Mouse (Mus musculus): ENCODE results near the gene Ccdc124.
A peak's percentile ranks its signal among the peaks of the same experiment; 100 is the strongest.
"Not testable (repeated sequence)": the region's sequence is repeated elsewhere in the genome, so short reads cannot be mapped to it uniquely, and the experiment has no call there.

The Ccdc124 gene

DNA sequence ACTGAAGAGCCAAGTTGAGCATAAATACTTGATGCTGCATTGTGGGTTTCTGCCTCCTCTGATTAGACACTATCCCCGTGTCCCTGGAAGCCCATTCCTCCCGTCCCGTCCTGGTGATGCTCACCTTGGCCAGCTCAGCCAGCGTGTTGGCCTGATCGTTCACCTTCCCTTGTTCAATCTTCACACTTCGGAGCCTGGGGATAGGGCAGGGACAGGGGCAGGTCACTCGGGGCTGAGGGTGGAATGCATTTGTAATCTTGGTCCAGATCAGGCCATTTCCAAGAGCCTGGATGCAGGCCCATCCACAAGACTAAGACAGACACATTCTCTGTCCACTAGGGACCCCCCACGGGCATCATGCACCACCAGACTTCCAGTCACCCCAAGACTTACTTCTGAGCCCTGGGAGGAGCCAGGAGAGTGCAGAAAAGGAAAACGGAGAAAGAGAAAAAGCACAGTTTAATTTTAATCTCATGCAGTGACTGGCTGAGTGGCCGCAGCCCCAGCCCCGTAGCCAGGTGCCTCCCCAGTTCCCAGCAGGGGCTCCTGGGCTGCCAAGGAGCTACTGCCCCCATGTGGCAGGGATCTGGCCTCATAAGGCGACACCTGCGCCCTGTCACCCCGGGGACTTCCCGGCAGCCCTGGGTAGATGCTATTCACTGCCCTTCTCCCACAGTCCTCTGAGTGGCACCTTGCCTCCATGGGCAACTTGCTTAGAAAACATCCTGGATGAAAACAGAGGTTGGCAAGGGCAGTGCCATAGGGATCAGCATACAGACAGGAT, 27.2 kb downstream of the Ccdc124 start:
- no peak for DNase-seq (ENCODE audit: low spot score in 2 of 2)

DNA sequence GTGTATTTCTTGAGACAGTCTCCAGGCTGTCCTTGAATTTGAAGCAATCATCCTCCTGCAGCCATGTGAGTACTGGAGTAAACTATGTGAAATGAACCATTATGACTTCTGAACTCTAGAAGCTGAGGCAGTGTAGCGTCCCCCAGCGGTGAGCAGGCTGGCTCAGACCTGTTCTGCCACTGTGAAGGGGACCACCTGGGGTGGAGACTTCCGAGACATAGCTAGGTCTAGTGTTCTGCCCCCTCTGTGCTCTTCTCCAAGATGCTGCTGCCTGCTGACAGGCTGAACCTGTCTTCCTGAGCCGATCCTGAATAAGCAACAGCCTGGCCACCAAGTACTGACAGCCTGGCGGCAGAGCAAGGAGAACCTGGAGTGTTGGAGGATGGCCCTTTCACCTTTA, 28.6 kb downstream of the Ccdc124 start:
- DNase-seq (ENCODE audit: low spot score in 2 of 2) = no peak

DNA sequence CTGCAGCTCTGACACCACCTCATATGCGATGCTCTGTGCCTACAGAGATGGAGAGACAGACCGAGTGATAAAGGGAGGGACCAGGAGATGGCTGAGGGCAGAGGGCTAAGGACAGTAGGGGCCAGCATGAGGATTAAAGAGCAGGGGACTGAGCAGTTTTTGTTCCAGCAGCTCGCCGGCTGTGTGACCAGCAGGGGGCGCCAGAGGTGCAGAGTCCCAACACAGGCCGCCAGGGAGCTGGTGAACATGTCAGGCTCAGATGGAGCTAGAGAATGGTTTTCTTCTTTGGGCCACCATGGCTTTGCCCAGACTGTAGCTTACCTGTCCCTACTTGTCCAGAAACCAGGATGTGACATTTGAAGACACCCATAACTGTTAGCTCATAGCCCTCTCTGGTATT, 29.2 kb downstream of the Ccdc124 start:
- peak; percentile 67 to 84 for DNase-seq (ENCODE audit: low spot score in 2 of 2)

DNA sequence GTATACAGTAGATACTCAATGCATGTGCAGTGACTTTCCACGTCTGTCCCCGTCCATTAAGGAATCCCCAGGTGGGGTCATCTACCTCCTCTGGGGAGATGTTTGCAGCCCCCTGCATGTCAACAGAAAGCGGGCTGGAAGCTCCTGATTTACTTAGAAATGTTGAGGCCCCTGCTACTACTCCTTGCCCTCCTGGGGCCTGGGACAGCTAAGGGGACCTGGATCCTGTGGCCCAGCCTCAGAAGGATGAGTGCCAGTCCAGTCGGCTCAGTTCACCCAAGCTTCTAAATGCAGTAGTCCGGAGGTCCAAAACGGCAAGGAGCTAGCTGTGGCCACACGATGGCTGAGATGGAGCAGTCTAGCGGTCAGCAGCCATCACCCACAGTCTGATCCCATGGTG, 29.8 kb downstream of the Ccdc124 start:
- DNase-seq (ENCODE audit: low spot score in 2 of 2) = no peak

DNA sequence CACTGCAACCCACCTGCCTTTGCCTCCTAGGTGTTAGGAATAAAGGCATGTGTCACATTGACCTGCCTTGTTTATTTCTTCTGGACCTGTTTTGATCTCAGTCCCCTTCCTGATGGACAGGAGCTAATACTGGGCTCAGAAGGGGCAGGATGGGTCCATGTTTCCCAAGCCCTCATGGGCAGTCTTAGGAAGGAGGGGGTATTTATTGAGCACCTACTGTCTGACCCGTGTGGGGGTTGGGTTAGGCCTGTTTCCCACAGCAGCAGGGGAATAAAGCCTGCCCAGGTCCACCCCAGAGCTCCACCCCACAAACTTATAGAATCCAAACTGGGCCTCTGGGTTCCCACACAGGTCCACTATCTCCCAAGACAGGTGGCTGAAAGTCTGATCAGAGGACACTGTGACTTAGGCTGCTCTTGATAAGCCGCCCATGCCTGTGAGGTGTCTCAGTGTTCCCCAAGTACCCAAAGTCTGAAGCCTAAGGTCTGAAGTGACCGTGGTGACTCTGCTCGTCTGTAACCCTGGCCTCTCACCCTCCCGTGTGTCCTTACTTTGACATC, 30.4 kb downstream of the Ccdc124 start:
- DNase-seq (ENCODE audit: low spot score in 2 of 2) = no peak

DNA sequence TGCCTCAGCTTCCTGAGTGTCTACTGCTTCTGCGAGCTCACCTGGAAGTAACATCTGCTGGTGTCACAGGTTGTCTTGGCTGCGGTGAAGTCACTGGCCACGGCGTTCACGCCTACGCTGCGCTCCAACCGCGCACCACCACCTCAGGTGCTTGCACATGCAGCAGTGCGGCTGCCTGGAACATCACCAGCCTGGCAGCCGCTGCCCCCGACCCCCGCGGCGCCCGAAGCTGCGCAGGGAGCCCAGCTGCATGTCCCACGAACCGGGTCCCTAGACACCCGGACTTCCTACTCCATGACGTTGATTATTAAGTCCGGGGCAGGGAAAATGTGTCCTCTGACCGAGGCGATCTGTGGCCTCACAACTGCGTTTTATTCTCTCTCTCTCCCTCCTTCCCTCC, 31.3 kb downstream of the Ccdc124 start:
- no peak for DNase-seq (ENCODE audit: low spot score in 2 of 2)

DNA sequence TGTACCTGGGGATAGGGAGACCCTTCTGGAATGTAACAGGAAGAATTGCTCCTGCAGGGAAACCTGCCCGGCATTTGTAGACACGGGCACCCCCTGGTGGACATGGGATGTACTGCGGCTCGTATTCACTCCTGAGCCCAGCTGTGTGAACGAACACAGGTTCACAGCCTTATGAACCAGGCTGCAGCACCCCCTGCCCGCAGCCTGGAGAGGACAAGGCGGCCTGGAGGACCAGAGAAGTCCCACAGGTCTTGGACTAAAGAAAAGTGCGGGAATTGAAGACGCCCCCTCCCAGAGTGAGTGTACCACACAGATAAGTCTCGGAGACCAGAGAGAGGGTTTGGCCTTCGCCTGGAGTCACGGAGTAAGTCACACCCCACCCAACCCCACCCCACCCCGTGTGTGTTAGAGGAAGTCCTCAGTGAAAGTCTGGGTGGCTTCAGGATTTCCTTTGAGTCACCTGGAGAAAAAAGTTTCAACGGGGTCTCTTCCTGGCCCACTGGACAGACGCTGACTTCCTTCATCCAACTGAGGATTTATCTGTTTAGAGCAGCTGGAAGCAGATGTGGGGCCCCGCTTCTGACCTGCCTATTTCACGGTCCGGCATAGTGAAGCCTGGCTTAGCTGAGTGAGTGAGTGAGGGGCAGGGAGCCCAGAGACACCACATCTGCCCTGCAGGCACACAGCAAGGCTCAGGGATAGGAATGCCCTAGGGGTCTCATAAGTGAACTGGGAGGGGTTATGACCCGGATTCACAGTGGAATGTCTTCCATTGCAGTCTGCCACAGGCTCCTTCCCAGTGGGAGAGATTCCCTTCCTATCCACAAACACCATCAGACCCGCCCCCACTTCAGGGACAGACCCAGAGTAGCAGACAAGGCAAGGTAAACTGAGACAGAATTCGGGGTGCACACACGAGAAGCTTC, 32.3 kb downstream of the Ccdc124 start:
- DNase-seq (ENCODE audit: low spot score in 2 of 2) = peak; percentile 73 to 89

DNA sequence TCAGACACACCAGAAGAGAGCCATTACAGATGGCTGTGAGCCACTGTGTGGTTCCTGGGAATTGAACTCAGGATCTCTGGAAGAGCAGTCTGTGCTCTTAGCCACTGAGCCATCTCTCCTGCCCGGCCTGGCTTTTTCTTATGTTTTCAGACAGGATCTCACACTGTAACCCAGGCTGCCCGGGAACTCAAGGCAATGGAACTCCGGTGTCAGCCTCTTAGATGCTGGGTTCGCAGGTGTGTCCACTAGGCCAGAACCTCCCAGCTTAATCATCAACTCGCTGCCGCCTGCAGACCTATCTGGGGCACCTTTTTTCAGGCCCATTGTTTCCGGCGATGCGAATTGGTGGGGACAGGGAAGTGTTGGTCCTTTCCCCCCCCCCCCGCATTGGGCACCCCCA, 33.1 kb downstream of the Ccdc124 start:
- no peak for DNase-seq (ENCODE audit: low spot score in 2 of 2)

DNA sequence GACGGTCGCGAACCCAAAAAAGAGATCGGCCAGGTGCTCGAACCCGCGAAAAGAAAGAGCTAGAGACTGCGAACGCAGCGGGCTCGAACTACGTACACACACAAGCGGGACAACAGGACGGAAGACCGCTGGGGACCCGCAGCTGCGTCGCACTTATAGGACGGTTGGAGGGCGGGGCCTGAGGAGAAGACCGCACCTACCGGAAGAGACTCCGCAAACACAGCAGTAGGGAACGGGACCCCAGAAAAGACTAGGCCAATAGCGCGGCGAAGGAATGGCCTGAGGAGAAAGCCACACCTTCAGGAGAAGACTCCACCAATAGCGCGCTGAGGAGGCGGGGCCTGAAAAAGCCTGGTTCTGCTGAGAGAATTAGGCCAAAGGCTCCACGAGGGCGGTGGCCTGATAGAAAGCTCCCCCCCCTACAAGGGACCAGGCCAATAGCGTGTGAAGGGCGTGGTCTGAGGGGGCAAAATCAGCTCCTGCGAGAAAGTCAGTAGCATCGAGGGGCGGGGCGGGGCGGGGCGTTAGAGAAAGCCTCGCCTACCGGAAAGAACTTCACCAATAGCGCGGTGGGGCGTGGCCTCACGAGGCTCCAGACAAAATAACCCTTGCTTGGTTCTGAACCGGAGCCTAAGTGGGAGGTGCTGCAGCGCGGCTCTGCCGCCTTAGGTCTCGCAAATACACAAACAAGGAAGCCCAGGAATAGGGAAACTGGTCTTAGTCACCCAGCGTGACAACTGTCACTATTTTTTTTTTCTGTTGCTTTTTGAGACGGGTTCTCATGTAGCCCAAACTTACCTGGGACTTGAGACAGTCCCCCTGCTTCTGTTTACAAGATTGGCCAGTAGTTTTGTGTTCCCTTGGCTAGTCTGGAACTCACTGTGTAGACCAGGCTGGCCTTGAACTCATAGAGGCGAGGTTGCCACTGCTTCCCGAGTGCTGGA, 34.1 kb downstream of the Ccdc124 start, which contains the start of gene Arrdc2:
TSS of gene Arrdc2 (minus strand) at position 313 of the 944 bp plus-strand sequence.
- DNase-seq (ENCODE audit: low spot score in 2 of 2) = peak; percentile 100

DNA sequence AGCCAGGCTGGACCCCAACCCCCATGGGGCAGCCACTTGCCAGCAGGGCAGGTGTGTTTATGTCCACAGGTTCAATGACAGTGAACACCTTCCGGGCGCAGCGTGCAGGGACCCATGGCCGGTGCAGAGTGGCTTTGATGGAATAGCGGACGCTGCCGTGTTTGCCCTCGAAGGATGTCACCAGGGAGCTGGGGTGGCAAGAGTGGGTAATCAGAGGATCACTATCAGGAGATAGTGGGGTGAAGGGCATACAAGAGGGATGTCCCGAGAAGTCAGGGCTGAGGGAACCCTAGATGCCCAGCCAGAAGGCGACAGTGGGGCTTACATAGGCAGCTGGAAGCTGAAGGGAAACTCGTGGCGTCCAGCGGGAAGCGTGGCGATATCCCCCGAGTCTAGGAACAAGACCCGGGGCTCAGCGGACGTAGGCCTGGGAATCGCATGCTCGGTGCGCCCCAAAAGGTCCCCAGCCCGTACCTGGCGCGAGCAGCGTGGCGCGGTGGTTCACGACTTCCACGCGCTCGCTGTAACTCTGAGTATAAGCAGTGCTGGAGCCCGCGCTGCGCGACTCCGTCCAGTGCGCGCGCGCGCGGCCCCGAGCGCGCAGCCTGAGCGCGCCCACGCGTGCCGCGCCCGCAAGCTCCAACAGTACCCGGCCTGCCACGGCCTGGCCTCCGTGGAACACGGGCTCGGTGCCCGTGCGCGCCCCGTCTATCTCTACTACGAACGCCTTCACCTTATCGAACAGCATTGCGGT, 34.9 kb downstream of the Ccdc124 start:
- DNase-seq (ENCODE audit: low spot score in 2 of 2) = peak in 1 of 2 experiments; percentile 44

DNA sequence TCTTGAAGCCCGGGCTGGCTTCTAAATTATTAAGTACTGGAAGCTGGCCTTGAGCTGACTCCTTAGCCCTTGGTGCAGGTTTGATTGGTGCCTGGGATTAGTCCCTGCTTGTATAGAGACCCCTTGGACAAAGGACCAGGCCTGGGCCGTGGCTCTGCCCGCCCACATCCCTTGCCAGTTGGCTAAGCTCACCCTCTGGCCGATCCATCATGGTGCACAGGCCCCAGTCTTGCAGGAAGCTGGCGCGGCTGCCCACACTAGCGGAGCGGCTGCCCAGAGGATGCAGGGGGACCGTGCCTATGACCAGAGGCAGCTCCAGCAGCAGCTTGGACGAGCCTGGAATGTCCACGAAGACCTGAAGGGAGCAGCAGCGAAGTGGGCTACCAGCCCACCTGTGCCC, 37.1 kb downstream of the Ccdc124 start:
- no peak for DNase-seq (ENCODE audit: low spot score in 2 of 2)

DNA sequence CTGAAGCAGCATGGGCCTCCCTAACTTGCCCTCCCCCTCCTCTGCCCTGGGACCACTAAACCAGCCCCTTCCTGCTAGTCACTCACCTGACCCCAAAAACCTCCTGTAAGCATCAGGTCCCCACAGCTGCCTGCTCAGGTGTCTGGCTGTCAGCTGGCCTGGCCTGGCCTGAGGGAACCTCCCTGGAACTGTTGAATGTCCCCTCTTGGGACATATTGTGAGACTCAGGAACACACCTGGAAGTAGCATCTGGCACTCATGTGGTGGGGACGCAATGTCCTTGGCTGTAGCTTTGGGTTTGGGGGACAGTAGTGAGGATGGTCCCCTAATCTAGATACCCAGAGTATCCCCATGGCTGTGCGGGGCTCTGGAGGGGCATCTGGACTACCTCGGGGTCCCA, 39.7 kb downstream of the Ccdc124 start:
- DNase-seq (ENCODE audit: low spot score in 2 of 2) = no peak

DNA sequence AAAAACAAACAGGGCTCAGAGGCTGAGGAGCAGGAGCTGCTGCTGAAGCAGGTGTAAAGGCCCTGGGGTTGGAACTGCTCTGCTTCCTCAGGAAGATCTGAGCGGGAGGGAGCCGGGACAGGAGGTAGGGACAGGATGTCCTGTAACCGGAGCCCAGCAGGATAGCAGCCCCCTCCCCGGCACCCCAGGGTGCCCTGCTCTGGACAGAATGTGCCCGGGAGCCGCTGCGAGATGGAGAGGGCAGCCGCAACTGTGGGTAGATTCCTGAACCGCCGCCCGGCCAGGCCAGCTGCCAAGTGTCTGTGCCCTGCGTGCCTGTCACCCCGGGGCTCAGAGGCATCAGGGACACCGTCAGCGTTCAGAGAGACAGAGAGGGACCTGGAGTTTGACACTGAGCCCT, 40.2 kb downstream of the Ccdc124 start:
- DNase-seq (ENCODE audit: low spot score in 2 of 2) = peak; percentile 76 to 84

DNA sequence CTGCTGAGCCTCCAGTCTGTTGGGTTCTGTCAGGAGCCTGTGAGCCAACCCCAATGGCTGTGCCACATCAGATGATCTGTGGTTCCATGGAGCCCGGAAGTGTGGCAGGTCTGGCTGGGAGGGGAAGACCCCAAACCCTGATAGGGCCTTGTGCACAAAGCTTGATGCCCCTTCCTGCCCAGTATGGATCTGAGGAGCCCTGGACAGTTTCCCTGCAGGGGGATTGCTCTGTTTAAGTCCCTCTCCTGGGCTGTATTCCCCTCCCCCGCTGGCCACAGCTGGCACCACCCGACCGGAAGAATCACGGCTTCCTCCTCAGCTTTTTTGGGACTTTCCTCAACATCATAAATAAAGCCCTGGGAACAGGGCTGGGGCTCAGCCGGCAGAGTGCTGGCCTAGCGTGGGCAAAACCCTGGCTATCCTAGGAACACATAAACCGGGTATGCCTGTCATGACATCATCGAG, 40.7 kb downstream of the Ccdc124 start:
- peak; percentile 48 to 59 for DNase-seq (ENCODE audit: low spot score in 2 of 2)

DNA sequence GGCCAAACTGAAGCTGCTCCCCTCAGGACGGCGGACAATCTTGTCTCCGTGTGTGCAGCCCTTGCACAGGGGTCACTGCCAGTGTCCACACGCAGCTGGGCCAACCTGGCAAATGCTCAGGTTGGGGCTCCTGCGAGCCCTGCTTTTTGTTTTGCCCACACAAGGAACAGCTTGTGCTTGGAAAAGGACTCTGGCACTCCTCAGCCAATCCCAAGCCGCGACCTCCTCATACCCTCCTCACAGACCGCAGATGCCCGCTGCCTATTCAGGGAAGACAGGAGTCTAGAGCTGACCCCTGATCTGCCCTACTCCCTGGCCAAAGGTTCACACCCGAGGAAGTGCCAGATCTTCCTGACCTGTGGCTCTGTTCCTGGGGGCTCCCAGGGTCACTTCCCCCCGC, 41.4 kb downstream of the Ccdc124 start:
- no peak for DNase-seq (ENCODE audit: low spot score in 2 of 2)

DNA sequence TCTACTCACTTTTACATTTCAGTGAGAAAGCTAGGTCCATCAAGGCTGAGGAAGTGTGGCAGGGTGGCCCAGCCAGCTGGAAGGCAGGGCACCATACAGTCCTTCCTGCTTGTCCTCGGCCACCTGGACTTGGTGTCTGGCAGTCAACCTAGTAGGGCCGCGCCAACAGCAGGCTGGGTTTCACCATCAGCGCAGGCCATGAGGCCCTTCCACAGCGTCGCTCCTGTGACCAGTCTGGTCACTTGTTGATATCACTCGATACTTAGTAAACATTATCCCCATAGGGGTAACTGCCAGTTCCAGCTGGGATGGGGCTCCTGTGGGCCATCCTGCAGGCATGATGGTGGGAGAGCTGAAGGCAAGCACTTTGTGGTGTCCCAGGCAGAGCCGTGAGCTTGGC, 42.2 kb downstream of the Ccdc124 start:
- no peak for DNase-seq (ENCODE audit: low spot score in 2 of 2)

DNA sequence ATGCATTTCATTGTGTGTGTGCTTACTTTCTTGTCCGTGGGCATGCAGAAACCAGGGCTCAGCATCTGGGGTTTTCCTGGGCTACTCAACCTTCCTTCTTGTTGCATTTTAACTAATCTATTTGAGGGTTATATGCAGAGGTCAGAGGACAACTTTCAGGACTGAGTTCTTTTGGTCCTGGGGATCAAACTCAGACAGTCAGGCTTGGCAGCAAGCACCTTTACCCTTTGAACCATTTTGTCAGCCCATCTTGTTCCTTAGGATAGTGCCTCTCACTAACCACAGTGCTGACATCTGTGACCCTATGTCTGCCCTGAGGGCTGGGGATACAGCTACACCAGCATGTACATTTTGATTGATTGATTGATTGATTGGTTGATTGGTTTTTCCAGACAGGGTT, 45.9 kb downstream of the Ccdc124 start:
- DNase-seq (ENCODE audit: low spot score in 2 of 2) = no peak

DNA sequence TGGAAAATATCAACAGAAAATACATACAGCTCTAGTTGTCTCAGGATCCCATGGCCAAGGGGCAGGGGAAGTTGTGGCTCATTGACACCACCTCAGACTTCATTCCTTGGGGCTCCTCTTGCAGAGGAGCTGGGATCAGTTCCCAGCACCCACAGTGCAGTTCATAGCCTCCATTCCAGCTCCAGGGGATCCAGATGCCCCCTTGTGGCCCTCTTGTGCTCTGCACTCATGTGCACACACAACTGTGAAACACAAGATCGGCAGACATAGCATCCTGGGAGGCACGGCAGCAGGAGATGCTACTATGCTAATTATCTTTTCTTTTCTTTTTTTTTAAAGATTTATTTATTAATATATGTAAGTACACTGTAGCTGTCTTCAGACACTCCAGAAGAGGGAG, 46.7 kb downstream of the Ccdc124 start:
- DNase-seq (ENCODE audit: low spot score in 2 of 2) = no peak

DNA sequence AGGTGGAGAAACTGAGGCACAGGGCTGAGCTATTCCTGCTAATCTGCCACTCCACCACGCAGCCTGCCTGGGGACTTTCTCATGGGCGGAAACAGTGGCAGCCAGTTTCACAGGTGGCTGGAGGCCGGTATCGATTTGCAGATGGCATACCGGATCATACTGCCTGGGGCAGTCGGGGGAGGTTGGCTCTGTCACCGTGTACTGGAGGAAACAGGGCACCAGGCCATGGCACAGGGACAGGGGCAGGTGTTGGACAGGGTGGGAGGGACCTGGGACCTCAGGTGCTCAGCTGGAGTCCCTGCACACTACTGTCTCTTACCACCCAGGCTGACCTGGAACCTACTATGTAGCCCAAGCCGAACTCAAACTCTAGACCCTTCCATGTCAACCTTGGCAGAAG, 47.9 kb downstream of the Ccdc124 start:
- no peak for DNase-seq (ENCODE audit: low spot score in 2 of 2)

DNA sequence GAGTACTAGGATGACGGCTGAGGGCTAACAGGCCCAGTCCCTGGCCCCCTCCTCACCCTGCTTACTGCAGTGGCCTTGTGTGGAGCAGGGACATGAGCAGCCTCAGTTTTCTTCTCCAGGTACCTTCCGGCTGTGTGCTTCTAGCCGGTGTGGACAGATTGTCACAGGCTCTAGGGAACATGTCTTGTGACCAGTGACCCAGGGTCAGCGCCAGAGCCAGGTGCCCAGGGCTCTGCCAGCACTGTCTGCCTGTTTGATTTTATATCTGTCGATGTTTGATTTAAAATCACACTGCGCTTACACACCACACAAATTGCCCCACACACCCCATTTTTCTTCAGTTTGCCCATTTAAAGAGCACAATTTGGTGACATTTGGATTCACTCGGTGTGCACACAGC, 49.9 kb downstream of the Ccdc124 start:
- no peak for DNase-seq (ENCODE audit: low spot score in 2 of 2)

DNA sequence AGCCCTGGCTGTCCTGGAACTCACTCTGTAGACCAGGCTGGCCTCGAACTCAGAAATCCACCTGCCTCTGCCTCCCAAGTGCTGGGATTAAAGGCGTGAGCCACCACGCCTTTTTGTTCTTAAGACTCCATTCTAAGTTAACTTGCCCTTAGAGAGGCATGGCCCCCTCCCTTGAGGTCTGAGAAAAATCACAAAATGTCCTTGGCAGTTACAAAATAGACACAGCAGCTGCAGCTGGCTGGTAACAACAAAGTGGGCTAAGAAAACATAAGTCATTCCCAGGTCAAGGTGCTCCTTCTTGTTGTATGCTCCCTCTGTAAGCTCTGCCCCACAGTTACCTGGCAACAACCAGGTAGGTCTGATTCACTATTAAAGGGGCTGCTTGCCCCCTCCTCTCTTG, 51.1 kb downstream of the Ccdc124 start:
- DNase-seq (ENCODE audit: low spot score in 2 of 2) = not testable (repeated sequence)
